Mouse (Mus musculus) fat pad, adult 2 months (tissue): ENCODE measurements around the gene Lrrc74b.
"Not testable (repeated sequence)": the region's sequence is repeated elsewhere in the genome, so short reads cannot be mapped to it uniquely, and the experiment has no call there.

Experiments used
- DNase-seq: peaks from one replicate; pipeline ENCODE4 v3.0.0-alpha.2; 2011; ENCODE audit warnings: low read depth, low spot score; ENCODE audit errors: extremely low read depth

Lrrc74b gene

DNA sequence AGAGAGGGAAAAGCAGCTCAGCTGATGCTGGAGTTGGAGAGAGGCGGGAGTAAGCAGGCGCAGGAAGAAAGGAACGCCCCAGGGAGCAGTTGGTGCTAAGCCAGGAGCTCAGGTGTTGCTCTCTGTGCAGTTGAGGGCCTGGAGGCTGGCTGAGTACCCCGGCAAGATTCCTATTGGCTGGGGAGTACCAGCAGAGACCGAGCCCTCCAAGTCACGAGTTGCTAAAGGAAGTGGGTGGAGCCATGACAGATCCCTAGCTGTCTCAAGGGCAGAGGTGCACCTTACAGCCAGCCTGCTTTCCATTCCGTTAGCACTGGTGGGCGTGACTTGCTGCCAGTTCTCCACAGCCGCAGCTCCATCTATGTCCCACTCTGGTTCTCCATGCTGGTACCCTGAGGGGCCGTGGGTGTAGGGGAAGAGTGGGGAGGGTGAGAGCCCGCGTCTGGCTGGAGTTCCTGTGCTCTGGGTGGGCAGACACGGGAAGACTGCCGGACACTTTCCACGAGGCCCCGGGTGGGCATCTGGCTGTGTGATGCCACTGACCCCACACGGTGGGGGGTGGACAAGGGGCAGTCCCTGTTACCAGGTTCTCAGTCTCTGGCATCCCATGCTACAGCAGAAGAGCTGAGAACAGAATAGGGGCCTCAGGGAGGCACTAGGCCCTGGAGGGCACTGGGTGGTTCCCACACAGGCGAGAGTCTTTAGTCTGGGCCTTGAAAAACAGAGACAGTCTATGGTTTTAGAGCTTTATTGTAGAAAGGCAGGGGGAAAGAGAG lies 6.9 kb downstream of the Lrrc74b start:
- DNase-seq: no peak

DNA sequence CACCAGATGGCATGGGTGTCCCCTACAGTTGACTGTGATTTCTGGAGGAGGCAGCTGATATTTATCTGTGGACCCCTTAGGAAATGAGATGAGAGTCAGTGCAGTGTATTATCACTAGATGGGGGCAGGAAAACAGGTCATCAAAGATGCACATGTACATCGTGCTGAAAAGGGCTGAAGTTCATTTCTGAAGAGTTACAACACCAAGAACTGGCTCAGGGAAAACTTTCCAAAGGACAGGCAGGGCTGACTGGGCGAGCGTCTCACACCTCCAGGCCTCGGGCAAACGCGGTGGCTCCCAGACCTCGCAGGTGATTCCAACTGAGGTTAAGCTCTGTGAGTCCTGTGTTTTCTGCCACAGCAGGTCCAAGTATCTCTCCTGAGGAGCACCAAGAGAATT lies 8.2 kb downstream of the Lrrc74b start:
- DNase-seq: no peak

DNA sequence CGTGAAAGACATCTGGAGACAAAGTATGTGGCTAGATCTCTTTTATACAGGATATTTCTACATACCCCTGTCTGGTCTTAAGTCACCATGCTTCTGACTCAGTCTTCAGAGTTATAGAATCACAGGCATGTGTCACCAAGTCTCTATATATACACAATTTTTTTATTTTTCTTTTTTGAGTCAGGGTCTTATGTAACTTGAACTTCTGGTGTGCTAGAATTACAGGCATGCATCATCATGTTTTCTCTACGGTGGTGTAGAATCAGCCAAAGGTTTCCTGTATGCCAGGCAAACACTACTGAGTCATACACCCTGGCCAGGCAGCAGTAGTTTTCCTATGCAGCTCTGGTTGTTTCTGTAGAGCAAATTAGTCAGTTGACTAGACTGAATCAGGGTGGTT lies 18.4 kb downstream of the Lrrc74b start:
- no peak for DNase-seq

DNA sequence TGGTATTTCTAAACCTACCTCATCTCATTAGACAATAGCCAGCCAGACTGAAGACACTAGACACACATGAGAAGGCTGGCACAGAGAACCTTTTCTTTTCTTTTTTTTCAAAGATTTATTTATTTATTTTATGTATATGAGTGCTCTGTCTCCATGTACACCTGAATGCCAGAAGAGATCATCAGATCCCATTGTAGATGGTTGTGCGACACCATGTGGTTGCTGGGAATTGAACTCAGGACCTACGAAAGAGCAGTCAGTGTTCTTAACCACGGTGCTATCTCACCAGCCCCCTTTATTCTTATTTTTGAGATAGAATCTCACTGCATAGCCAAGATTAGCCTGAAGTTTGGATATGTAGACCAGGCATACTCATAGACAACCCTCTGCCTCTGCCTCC lies 24.5 kb downstream of the Lrrc74b start:
- DNase-seq: no peak

DNA sequence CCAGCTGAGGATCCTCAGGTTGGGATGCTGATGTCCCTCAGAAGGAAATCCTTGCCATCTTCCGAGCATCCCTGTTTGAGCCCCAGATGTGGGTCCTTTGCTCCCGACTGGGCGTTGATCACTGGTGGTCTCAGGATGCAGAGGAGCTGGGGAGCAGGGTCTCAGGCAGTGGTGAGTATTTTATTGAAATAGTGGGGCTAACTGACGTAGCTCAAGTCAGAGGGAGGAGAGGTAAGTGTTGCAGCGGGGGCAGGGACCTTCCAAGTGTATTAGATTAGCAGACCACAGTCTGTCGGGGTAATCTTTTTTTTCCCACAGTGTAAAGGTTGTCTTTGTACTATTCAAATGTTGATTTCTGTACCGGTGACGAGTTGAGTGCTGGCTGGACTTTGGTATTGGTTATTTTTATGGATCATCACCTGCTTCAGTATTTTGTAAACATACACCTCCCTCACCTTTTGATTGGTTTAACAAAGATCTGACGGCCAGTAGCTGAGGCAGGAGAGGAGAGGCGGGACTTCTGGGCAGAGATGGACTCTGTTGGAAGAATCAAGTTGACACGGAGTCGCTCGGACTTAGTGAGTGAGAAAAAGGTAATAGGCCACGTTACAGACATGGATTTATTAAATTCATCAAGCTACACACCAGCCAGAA lies 28.2 kb downstream of the Lrrc74b start:
- no peak for DNase-seq

DNA sequence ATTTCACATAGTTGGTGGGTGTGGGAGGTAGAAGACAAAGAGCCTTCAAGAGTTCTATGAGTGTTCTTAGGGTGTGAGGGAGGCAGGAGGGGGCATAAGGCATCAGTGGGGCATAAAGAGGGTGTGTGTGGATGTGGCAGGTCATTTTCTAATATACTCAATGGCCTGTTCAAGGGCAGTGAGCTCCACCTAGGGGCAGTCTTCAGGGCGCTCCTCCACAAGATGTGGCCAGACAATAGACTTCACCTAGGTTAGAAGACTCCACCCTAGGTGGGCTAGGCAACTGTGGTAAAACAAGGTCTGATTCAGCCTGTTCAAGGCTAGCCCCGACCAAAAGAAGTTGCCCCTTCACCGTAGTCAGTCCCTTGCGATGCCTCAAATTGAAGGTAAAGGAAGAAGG lies 28.8 kb downstream of the Lrrc74b start:
- DNase-seq: no peak

DNA sequence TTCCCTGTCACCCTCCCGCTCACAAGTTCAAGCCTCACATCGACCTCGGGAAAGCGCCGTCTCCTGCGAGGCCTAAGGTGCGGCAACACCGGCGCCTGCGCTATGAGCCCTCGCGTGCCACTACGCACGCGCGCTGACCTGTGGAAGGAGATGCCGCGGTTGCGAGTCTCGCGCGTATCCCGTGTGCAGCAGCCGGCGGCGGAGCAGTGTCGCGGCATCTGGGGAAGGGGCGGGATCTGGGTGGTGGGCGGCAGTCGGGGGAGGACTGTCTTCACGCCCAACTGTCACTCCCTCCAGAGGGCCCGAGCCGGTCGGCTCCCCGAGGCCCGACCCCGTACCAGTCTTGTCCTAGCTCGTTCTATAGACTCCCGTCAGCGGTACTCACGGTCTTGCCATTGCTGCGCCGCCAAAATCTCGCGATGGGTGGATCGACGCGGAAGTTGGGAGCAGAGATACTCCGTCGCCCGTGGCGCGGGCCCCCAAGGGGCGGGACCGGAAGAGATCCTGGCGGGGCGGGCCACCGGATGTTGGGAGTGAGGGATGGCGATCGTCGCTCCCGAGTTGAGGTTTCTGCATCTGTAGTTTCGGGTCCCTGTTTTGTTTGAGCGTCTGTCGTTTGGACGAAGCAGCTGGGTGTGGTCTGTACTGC lies 30.3 kb downstream of the Lrrc74b start, which contains the start of gene Thap7:
Thap7 (minus strand) TSS at position 497 of the 649 bp plus-strand sequence.
- no peak for DNase-seq

DNA sequence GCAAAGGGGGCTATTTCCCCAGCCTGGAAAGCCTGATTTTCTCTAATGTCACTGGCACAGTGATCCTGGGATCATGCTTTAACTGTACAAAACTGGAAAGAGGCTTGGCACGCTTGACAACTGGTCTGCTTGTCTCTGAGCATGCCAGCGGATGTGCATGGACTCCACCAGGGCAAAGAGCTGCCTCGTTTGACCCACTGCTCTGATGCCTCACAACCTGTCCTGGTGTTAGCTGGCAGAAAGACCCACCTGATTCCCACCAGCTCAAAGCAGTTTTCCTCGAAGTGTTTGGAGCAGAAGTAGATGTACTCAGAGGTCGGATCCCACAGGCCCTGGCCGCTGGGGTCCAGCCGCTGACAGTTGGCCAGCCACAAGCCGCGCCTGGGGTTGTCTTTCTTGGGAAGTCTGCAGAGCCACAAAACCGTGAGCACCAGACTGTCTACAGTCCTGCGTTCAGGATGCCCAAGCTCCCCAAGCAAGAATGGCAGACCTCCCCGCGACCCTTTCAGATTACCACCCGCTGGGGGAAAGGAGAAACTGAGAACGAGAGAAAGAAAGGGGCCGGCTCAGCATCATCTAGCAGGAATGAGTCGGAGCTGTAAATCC lies 31.0 kb downstream of the Lrrc74b start:
- no peak for DNase-seq

DNA sequence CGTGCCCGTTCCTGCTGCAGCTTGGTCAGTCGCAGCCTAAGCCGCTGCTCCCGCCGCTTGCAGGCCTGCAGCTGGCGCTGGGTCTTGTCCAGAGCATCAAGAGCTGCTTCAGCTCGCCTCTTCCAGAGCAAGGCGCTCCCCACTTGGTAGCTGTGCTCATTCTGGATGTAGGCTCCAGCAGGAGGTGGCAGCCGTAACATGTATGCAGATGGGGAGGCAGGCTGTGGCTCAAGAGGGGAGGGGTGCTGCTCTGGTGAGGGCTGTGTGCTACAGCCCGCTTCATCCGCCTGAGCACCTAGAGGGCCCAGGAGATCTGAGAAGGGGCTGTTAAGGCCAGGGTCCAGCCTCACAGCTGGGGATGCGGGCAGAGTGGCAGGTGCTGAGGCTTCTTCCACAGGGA lies 32.8 kb downstream of the Lrrc74b start:
- DNase-seq: no peak

DNA sequence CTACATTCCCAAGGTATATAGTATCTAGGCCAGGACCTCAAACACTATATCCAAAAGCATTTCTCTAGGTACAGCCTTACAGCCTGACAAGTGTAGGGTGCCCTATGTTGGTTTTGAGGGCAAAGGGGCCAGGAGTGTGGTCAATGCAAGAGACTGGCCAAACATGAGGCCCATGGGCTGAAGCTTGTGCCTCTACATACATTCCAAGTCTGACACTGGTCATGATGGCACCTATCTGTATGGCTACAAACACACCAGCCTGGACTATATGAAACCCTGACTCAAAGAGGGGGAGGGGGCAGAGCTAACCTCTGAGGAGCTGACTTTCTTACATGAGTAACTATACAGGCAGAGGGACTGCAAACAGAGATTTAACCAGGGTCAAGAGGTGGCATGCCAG lies 33.4 kb downstream of the Lrrc74b start:
- DNase-seq: no peak

DNA sequence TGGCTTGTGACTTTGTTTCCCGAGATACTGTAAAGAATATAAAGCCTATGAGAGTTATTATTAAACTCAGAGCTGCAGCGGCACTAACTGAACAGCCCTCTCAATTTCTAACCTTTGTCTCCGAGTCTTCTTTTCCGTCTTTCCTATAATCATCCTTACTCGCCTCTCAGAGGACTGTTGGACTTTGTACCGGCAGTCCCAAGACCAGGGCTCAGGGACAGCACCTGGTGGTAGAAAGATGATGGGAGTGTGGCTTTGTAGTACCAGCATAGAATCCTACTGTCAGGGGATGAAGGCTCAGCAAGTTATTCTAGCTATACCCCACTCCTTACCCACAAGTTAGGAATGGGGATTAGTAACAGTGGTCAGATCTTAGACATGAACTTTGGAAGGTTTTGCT lies 34.8 kb downstream of the Lrrc74b start:
- DNase-seq: no peak

DNA sequence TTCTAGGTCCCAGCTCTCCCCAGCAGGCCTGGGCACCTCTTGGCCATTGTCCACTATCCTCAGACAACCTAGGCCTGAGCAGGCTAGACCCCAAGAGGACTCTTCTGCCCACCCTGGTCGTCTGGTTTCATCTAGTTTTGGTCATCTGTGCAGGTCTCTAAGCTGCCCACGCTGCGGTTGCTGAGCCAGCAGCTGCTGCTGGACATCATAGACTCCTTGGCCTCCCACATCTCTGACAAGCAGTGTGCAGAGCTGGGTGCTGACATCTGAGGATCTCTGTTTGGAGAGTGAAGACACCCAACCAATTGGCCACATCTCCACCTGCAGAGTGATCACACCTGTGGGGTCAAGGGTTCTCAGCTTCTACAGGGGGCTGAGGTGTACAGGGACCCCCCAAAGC lies 35.5 kb downstream of the Lrrc74b start:
- DNase-seq: no peak

DNA sequence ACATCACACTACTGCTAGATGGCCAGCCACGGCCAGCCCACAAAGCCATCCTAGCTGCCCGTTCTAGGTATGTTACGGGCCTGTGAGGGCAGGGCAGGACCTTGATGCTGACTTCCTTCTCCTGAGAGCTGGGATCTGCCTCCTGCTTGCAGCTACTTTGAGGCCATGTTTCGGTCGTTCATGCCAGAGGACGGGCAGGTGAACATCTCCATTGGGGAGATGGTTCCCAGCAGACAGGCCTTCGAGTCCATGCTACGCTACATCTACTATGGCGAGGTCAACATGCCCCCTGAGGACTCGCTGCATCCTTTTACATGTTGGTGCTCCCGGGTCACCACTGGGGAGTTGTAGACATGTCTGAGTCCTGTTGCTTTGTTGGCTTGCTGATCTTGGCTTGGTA lies 36.9 kb downstream of the Lrrc74b start:
- no peak for DNase-seq

DNA sequence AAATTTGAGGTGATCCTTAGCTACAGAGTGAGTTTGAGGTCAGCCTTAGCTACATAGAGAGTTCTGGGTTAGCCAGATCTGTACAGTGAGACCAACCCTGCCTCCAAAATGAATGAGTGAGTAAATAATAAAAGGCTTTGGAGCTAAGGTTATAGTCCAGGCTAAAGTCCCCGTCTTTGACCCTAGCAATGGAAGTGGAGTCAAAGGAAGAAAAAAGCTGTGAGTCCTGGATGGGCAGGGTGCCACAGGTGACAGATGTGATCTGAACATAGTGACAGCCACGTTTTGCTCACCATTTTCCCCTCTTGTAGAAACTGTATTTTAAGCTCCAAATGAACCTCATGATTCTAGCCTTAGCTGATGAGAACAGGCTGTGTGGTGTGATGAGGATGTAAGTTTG lies 42.1 kb downstream of the Lrrc74b start:
- no peak for DNase-seq

DNA sequence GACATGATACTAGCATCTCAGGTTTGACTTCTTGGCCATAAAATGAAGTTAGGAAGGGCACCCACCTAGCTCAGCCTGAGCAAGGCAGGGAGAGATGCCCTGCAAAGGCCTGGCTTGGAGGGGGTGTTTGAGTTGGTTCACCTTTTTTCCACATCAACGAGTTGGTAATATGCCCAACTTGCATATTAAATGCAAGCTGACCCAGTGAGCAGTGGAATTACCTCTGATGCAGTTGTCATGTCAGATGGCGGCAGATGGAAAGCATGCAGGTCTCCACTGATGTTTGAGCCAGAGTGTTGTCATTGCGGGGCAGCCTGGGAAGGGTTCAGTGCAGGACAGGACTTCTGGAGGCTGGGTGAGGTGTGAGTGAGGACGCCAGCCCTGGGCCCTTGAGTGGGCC lies 49.6 kb downstream of the Lrrc74b start:
- DNase-seq: no peak

DNA sequence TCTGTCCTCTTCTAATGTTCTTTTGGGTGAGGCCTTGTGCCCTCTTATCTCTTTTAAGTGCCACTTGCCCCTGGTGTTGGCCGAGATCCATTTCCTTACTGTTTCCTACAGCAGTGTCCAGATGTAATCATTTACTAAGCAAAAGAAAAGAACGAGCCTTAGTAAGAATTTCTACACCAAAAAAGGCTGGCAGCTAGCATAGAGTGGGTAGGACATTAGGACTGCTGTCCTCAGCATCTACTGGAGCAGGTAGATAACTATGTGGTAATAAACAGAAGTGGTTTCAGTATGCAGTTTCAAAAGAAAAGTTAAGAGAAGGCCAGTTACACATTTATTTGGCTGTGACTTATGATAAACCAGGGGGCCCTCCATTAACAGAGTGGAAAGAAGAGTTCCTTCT lies 50.4 kb downstream of the Lrrc74b start:
- no peak for DNase-seq

DNA sequence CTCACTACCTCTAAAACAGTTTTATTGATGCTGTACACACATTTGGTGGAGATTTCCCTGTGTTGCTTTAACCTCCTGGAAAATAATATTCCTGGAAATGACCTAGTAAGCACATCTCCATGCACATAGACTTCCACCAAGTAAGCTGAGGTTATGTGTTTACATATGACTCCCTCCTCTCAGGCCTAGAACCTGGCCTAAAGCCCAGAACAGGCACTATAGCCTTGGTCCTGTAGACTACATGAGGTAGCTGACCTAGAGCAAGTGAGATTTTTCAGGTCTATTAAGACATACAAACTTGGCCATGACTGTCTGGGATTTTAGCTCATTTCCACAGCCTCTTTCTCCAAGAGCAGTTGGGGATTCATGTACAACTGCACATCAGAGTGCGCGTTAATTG lies 50.9 kb downstream of the Lrrc74b start:
- no peak for DNase-seq

DNA sequence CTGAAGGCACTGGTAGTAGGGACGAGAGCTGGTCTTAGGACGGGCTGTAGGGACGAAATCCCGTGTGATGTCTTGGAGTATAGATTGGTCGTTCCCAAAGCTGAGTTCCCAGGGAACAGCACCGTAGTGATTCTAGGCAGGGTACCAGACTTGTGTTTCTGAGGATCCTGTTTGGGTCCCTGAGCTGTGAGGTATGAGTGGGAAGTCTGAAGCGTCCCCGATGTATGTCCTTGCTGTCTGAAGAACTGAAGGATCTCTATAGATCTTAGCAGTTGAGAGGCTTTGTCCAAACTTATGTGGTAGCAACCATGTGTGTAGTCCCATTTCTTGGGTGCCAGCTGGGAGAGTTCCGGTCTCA lies 51.8 kb downstream of the Lrrc74b start:
- no peak for DNase-seq

DNA sequence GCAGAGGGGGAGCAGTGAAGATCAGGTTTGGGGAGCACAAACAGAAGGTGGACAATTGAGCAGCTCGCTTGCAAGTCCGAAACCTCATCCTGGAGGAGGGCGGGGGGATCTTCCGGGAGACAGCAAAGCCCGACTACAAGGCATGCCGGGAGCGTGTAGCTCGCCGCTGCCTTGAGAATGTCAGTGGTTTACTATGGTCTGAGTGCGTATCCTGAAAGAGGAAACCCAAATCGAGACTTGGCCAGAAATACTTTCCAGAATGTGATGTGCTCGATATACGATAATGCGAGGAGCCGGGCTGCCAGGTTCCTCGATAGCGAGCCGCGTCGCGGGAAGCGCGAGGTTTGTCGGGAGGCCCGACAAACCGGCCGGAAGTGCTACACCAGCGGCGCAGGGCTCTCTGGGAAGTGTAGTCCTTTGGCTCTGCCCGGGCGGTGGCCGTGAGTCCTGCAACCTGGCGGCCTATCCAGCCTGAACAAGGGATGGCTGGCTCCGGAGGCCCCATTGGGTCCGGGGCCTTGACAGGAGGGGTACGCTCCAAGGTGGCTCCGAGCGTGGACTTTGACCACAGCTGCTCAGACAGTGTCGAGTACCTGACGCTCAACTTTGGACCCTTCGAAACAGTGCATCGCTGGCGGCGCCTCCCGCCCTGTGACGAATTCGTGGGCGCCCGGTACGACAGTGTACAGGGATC lies 52.4 kb downstream of the Lrrc74b start, which contains the start of gene Lztr1:
Lztr1 (plus strand) TSS at position 143 of the 694 bp plus-strand sequence.
- no peak for DNase-seq

DNA sequence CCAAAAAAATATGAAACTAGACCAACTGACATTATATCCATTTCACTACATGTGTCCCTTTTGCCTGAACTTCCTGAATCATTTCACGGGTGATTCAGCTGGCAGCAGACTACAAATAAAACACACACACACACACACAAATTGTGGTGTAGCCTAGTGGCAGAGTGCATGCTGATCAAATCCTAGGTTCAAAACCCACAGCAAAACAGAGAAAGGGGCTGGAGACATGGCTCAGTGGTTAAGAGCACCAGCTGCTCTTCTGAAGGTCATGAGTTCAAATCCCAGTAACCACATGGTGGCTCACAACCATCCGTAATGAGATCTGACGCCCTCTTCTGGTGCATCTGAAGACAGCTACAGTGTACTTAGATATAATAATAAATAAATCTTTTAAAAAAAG lies 53.0 kb downstream of the Lrrc74b start:
- not testable (repeated sequence) for DNase-seq

DNA sequence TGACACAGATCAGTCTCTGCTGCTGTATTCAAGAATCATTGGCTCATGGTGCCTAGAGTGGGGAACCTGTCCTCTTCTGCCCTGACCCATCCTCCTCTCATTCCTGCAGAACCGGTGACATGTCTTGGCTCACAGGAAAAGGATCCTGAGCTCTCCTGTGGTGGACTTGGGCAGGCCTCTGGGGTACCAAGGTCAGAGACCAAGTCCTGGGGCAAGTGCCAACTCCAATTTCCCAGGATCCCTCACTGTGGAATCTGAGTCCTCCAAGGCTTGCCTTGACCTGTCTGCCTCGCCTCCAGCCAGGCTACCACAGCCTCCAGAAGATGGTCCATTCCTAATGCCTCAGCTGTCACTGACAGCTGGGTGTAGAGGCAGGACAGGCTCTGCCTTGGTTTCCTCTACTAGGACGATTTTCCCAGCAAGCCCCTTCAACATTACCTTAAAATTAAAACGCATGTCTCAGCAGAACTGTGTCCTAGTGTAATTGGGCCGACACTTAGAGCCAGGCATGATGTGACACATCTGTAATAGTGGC lies 54.0 kb downstream of the Lrrc74b start:
- DNase-seq: no peak
